Mouse (Mus musculus): ENCODE measurements at regions not wholly inside any gene's neighbourhood (a gene's known extent, or its start where the extent isn't known, plus 50 kb on each side); places are given as distances from the start of the nearest gene placed in this dataset.
A peak's percentile ranks its signal among the peaks of the same experiment; 100 is the strongest.

DNA sequence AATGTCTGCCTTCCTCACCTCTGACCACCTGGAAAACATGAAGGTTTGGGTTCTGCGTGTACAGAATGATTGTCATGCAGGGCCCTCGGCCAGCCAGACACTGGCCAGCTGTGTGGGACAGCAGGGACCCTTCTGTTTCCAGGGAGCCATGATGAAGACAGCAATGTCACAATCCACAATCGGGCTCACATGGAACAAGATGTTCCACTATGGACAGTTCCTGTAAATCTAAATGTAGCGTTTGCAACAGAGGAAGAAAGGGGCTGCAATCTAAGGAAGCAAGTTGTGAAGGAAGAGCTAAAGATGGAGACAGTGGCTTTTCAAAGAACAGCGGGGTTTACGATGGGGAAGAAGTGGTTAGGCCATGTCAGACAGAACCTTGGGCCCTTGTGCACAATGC lies 97.3 kb downstream of the Irs2 start:
- Histone ChIP-seq H3K27ac (ENCODE audit: low read length) (peak overlapping the region; percentile 40; the same call in 1 of the 2 replicates), H3K9ac (ENCODE audit: low read depth, low read length) (no peak overlapping the region), H3K4me1 (ENCODE audit: control insufficient read depth, insufficient read depth, low read length) (peaks cover 18% of the 10 kb centered on the region), H3K4me2 (ENCODE audit: low read depth, low read length) (no peak overlapping the region), H3K4me3 (ENCODE audit: low read length) (no peak overlapping the region), H3K36me3 (ENCODE audit: control insufficient read depth, insufficient read depth, low read length) (no peaks in the 10 kb centered on the region), H3K9me3 (ENCODE audit: control insufficient read depth, low read length) (no peaks in the 10 kb centered on the region), H3K27me3 (replicated peaks; ENCODE audit: control insufficient read depth, insufficient read depth, low read length) (peaks cover 3% of the 10 kb centered on the region; the same call in 1 of the 2 replicates)
- ATAC-seq: no peak
- WGBS: 73% methylated on average over 6 of the region's 6 CpGs

- 32% methylated on average over 6 of the region's 6 CpGs for WGBS
- Histone ChIP-seq H3K27me3 (replicated peaks; ENCODE audit: control insufficient read depth, insufficient read depth, low read length) (peaks cover 3% of the 10 kb centered on the region; the same call in 1 of the 2 replicates), H3K9me3 (ENCODE audit: control insufficient read depth, low read length) (no peaks in the 10 kb centered on the region), H3K4me3 (ENCODE audit: low read length) (no peak overlapping the region), H3K4me1 (ENCODE audit: control insufficient read depth, insufficient read depth, low read length) (peaks cover 18% of the 10 kb centered on the region), H3K27ac (ENCODE audit: low read length) (peak overlapping the region; percentile 40; the same call in 1 of the 2 replicates), H3K9ac (ENCODE audit: low read depth, low read length) (no peak overlapping the region), H3K4me2 (ENCODE audit: low read depth, low read length) (no peak overlapping the region), H3K36me3 (ENCODE audit: control insufficient read depth, insufficient read depth, low read length) (no peaks in the 10 kb centered on the region)
- peak; percentile 47 for ATAC-seq
Observed at GRCm38 (mm10) chr8:10910244-10910872, 97.9 kb downstream of the Irs2 start.

DNA sequence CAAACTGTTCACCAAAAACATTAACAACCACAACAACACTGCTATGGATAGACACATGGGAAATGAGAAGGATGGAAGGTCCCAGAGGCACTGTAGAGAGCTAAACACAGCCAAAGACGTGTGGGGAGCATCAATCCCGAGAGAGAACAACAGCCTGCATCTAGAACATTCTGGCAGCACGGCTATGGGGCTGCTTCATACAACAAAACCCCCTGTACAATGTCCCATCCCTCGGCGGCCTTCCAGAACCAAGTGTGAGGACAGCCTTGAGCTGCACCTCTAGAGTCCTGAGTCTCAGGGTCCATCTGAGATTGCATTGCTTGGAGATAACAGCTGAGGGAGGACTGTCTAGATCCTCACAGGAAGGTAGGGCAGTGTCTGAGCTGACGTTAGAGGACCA lies 99.1 kb downstream of the Irs2 start:
- no peaks in the 10 kb centered on the region for H3K9me3 ChIP-seq (ENCODE audit: control insufficient read depth, low read length)
- H3K36me3 ChIP-seq (ENCODE audit: control insufficient read depth, insufficient read depth, low read length): no peaks in the 10 kb centered on the region
- no peak overlapping the region for H3K4me3 ChIP-seq (ENCODE audit: low read length)
- H3K27ac ChIP-seq (ENCODE audit: low read length): no peak overlapping the region
- H3K27me3 ChIP-seq (replicated peaks; ENCODE audit: control insufficient read depth, insufficient read depth, low read length): no peaks in the 10 kb centered on the region
- no peak overlapping the region for H3K4me2 ChIP-seq (ENCODE audit: low read depth, low read length)
- peaks cover 18% of the 10 kb centered on the region for H3K4me1 ChIP-seq (ENCODE audit: control insufficient read depth, insufficient read depth, low read length)
- H3K9ac ChIP-seq (ENCODE audit: low read depth, low read length): no peak overlapping the region
- 83% methylated on average over 6 of the region's 6 CpGs for WGBS
- ATAC-seq: no peak

GRCm38 (mm10) chr8:10906353-10906752 lies 101.9 kb downstream of the Irs2 start:
- H3K4me1 ChIP-seq (ENCODE audit: control insufficient read depth, insufficient read depth, low read length): peaks cover 17% of the 10 kb centered on the region
- WGBS: 58% methylated on average over 6 of the region's 6 CpGs

DNA sequence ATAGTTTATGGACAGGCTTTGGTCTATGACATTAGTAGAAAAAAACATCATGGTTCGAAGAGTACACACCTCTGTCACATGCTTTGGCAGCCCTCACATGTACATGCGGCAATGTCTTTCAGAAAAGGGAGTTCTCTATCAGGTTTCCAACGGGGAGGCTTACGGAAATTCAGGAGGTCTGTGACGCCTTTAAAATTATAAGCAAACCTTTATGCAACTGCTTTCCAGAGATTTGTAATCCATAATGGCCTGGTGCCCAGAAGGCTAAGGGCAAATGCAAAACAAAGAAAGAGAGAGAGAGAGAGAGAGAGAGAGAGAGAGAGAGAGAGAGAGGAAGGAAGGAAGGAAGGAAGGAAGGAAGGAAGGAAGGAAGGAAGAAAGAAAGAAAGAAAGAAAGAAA lies 102.5 kb downstream of the Irs2 start:
- no peaks in the 10 kb centered on the region for H3K27me3 ChIP-seq (replicated peaks; ENCODE audit: control insufficient read depth, insufficient read depth, low read length)
- H3K4me2 ChIP-seq (ENCODE audit: low read depth, low read length): no peak overlapping the region
- H3K9me3 ChIP-seq (ENCODE audit: control insufficient read depth, low read length): no peaks in the 10 kb centered on the region
- no peak overlapping the region for H3K4me3 ChIP-seq (ENCODE audit: low read length)
- H3K36me3 ChIP-seq (ENCODE audit: control insufficient read depth, insufficient read depth, low read length): no peaks in the 10 kb centered on the region
- 82% methylated on average over 5 of the region's 5 CpGs for WGBS
- ATAC-seq: no peak
- no peak overlapping the region for H3K27ac ChIP-seq (ENCODE audit: low read length)
- no peak overlapping the region for H3K9ac ChIP-seq (ENCODE audit: low read depth, low read length)
- peaks cover 12% of the 10 kb centered on the region for H3K4me1 ChIP-seq (ENCODE audit: control insufficient read depth, insufficient read depth, low read length)

More at GRCm38 (mm10) chr8:10906353-10906752, 101.9 kb downstream of the Irs2 start:
- Histone ChIP-seq H3K27me3 (replicated peaks; ENCODE audit: control insufficient read depth, insufficient read depth, low read length) (no peaks in the 10 kb centered on the region), H3K36me3 (ENCODE audit: control insufficient read depth, insufficient read depth, low read length) (no peaks in the 10 kb centered on the region), H3K27ac (ENCODE audit: low read length) (no peak overlapping the region), H3K4me2 (ENCODE audit: low read depth, low read length) (no peak overlapping the region), H3K4me3 (ENCODE audit: low read length) (no peak overlapping the region), H3K9me3 (ENCODE audit: control insufficient read depth, low read length) (no peaks in the 10 kb centered on the region), H3K9ac (ENCODE audit: low read depth, low read length) (no peak overlapping the region)
- no peak for ATAC-seq

DNA sequence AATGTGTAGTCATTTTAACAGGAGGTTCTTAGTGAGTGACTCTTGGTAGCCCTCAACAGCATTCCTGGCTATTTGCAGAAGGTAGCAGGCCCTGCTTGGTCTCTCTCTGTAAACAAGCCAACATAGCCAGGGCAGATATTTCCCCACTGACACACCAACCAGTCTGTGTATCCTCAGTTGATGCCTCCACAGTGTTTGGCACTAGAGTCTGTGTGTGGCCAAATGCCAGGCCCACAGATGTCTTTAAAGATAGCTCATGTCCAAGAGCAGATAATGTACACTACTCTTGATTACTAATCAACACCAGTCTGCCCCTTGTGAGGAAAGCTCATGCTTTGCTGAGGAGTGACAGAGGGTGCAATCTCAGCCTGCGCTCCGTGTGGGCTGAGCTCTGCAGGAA lies 104.3 kb downstream of the Irs2 start:
- Histone ChIP-seq H3K9ac (ENCODE audit: low read depth, low read length) (no peak overlapping the region), H3K27ac (ENCODE audit: low read length) (no peak overlapping the region), H3K4me3 (ENCODE audit: low read length) (no peak overlapping the region), H3K9me3 (ENCODE audit: control insufficient read depth, low read length) (no peaks in the 10 kb centered on the region), H3K27me3 (replicated peaks; ENCODE audit: control insufficient read depth, insufficient read depth, low read length) (no peaks in the 10 kb centered on the region), H3K4me1 (ENCODE audit: control insufficient read depth, insufficient read depth, low read length) (peaks cover 8% of the 10 kb centered on the region), H3K36me3 (ENCODE audit: control insufficient read depth, insufficient read depth, low read length) (no peaks in the 10 kb centered on the region), H3K4me2 (ENCODE audit: low read depth, low read length) (no peak overlapping the region)
- no peak for ATAC-seq
- whole genome bisulfite sequencing: 77% methylated on average over 2 of the region's 2 CpGs

GRCm38 (mm10) chr8:10901954-10902353 lies 106.3 kb downstream of the Irs2 start:
- Histone ChIP-seq H3K36me3 (ENCODE audit: control insufficient read depth, insufficient read depth, low read length) (no peaks in the 10 kb centered on the region), H3K4me2 (ENCODE audit: low read depth, low read length) (no peak overlapping the region), H3K27me3 (replicated peaks; ENCODE audit: control insufficient read depth, insufficient read depth, low read length) (no peaks in the 10 kb centered on the region), H3K4me3 (ENCODE audit: low read length) (no peak overlapping the region), H3K9ac (ENCODE audit: low read depth, low read length) (no peak overlapping the region), H3K4me1 (ENCODE audit: control insufficient read depth, insufficient read depth, low read length) (peaks cover 10% of the 10 kb centered on the region), H3K27ac (ENCODE audit: low read length) (no peak overlapping the region), H3K9me3 (ENCODE audit: control insufficient read depth, low read length) (no peaks in the 10 kb centered on the region)
- WGBS: 91% methylated on average over 4 of the region's 4 CpGs
- no peak for ATAC-seq

GRCm38 (mm10) chr8:10901014-10901413 lies 107.2 kb downstream of the Irs2 start:
- Histone ChIP-seq H3K4me1 (ENCODE audit: control insufficient read depth, insufficient read depth, low read length) (peaks cover 10% of the 10 kb centered on the region), H3K4me3 (ENCODE audit: low read length) (no peak overlapping the region), H3K27ac (ENCODE audit: low read length) (no peak overlapping the region), H3K27me3 (replicated peaks; ENCODE audit: control insufficient read depth, insufficient read depth, low read length) (no peaks in the 10 kb centered on the region), H3K9ac (ENCODE audit: low read depth, low read length) (no peak overlapping the region), H3K9me3 (ENCODE audit: control insufficient read depth, low read length) (no peaks in the 10 kb centered on the region), H3K36me3 (ENCODE audit: control insufficient read depth, insufficient read depth, low read length) (no peaks in the 10 kb centered on the region), H3K4me2 (ENCODE audit: low read depth, low read length) (no peak overlapping the region)
- 77% methylated on average over 3 of the region's 3 CpGs for WGBS
- ATAC-seq: no peak

DNA sequence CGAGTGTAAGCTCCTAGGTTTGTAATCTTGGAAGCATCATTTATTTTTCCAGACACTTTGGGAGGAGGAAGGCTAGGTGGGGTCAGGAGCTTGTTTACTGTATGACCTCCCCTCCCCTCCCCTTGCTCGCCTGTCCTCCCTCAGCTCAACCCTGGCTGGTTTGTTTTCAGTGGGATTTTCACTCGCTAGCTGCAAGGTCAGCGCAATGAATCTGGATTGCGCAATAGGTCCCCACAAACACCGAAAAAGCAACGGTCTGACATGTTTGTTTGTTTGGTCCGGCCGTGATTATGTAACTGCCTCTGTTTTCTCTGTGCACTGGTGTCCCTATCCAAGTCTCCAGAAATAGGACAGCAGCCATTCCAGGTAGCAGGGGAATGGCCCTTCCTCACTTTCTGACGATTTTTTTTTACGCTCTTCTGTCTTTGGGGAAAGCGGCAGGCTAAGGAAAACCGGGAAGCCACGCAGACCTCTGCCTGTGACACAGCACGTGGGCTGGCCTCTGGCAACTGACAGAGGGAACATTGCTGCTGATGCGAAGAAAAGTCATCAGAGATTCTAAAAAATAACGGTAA lies 108.6 kb downstream of the Irs2 start:
- H3K27ac ChIP-seq (ENCODE audit: low read length): no peak overlapping the region
- WGBS: 13% methylated on average over 17 of the region's 17 CpGs
- H3K9me3 ChIP-seq (ENCODE audit: control insufficient read depth, low read length): no peaks in the 10 kb centered on the region
- no peak overlapping the region for H3K4me3 ChIP-seq (ENCODE audit: low read length)
- H3K9ac ChIP-seq (ENCODE audit: low read depth, low read length): no peak overlapping the region
- no peaks in the 10 kb centered on the region for H3K27me3 ChIP-seq (replicated peaks; ENCODE audit: control insufficient read depth, insufficient read depth, low read length)
- no peak; the same call in 1 of the 2 replicates for ATAC-seq
- H3K4me1 ChIP-seq (ENCODE audit: control insufficient read depth, insufficient read depth, low read length): peaks cover 10% of the 10 kb centered on the region
- H3K4me2 ChIP-seq (ENCODE audit: low read depth, low read length): peak overlapping the region; percentile 17
- no peaks in the 10 kb centered on the region for H3K36me3 ChIP-seq (ENCODE audit: control insufficient read depth, insufficient read depth, low read length)
